Mouse (Mus musculus) CD8-positive naive resting alpha-beta T cell, adult 2 months (primary cell): ENCODE measurements around the gene 4933416C03Rik.

Source experiments
- DNase-seq, 2 experiments: peaks; one replicate each; pipeline ENCODE4 v3.0.0; 2022; ENCODE audit warnings: low read depth in 2 of 2, low spot score in 2 of 2

4933416C03Rik gene

GRCm38 (mm10) chr10:116080841-116081240 lies 32.9 kb downstream of the 4933416C03Rik start:
- DNase-seq = no peak

GRCm38 (mm10) chr10:116079396-116079795 lies 34.3 kb downstream of the 4933416C03Rik start:
- no peak for DNase-seq

- DNase-seq = no peak
Measured at GRCm38 (mm10) chr10:116078636-116079035, 35.1 kb downstream of the 4933416C03Rik start.

- DNase-seq = no peak
Measured at GRCm38 (mm10) chr10:116075954-116076353, 37.8 kb downstream of the 4933416C03Rik start.
